Comparison of ENCODE assay signal across 9 mouse cellular contexts in genomic region chr9:106406443-106407078, GRCm38 (mm10). TPM values are rescaled to one million over a fixed set of nuclear protein-coding genes. Genes with fewer than 3 reads are reported as not detected.
DNase-seq lines count a peak whose midpoint lies in the region; ATAC-seq and TF ChIP-seq lines count a peak whose summit lies in the region.
"Had no signal": no experiment of that assay in that cellular context is flagged by ENCODE, and none has a peak within 500 bp of the region (broad histone marks: within the 10 kb centered on the region; RNA-seq: fewer than 3 reads in every experiment).

No protein-coding gene starts in this region.

- 58% methylated on average over 8 of the region's 8 CpGs for WGBS in cerebellum, adult 2 months

- intact Hi-C loops in heart, postnatal 14 days (cut with DNase I), result loop anchor here (1.0 kb wide), 1 partner anchor 12 kb away; no protein-coding TSS in a partner anchor

- peak; percentile 28 for ATAC-seq in granulocyte monocyte progenitor cell, adult 5-6 weeks (replicated peaks; ENCODE audit: poor library complexity, severe bottlenecking)

- H3K27ac ChIP-seq in cerebellum, adult 2 months (ENCODE audit: insufficient read depth, low read length), result no peak overlapping the region

- H3K27me3 ChIP-seq in cerebellum, adult 2 months (ENCODE audit: control insufficient read depth, insufficient read depth, low read length), result no peaks in the 10 kb centered on the region

- no peak overlapping the region for H3K4me3 ChIP-seq in cerebellum, adult 2 months (replicated peaks; ENCODE audit: insufficient read depth, low read depth, low read length)

- peak; percentile 60 to 64 for DNase-seq in left cerebral cortex, adult 18-20 months (ENCODE audit: low spot score in 2 of 2)
- no peak for DNase-seq in left cerebral cortex, adult 11 months (ENCODE audit: low spot score)
- peak; percentile 58 to 63 for DNase-seq in heart, postnatal 14 days
- DNase-seq in lung, postnatal 25 days (ENCODE audit: low spot score), result peak; percentile 55
- DNase-seq in neural tube, embryonic 10.5 days (ENCODE audit: extremely low spot score, low spot score), result no peak
- DNase-seq in cerebellum, adult 2 months, result no peak
- DNase-seq in layer of hippocampus, adult 8-10 months (ENCODE audit: low spot score in 2 of 2), result no peak
- DNase-seq: thymus, adult 18-20 months had no signal

- no peak for TF ChIP-seq POLR2A in cerebellum, adult 2 months (IDR thresholded peaks at IDR 0.05; ENCODE audit: borderline replicate concordance, insufficient read depth, low read length)

- H3K4me1 ChIP-seq in cerebellum, adult 2 months (ENCODE audit: control insufficient read depth, insufficient read depth, low read length), result peaks cover 12% of the 10 kb centered on the region

- no peak for TF ChIP-seq CTCF in cerebellum, adult 2 months (IDR thresholded peaks at IDR 0.05; ENCODE audit: borderline replicate concordance, insufficient read depth, low read depth, low read length)

RNA-seq across cellular contexts. Expression of gene Rpl29, which starts 22.7 kb away (rescaled TPM):
- 100 to 1,000 TPM; 275 to 295 TPM for total RNA-seq in left cerebral cortex, adult 18-20 months (2021)
- total RNA-seq in granulocyte monocyte progenitor cell, adult 5-6 weeks (2014; fragmentation: Nextera tagmentation), result 2,290 and 2,982 TPM in 2 replicates
- total RNA-seq in granulocyte monocyte progenitor cell, adult 5-6 weeks (2017), result 1,520 and 1,547 TPM in 2 replicates
- 100 to 1,000 TPM; 307 to 348 TPM for total RNA-seq in heart, postnatal 14 days (2021)
- 435 and 475 TPM in 2 replicates for polyA plus RNA-seq in cerebellum, adult 2 months (2012; rRNA removed)
- 100 to 1,000 TPM; 250 to 295 (median 266) TPM for total RNA-seq in layer of hippocampus, adult 8-10 months (2022)

RNA-seq across cellular contexts. Expression of gene Acy1, which starts 31.6 kb away (rescaled TPM):
- 10 to 100 TPM; 15.6 to 19.4 TPM for total RNA-seq in left cerebral cortex, adult 18-20 months (2021)
- total RNA-seq in granulocyte monocyte progenitor cell, adult 5-6 weeks (2014; fragmentation: Nextera tagmentation), result 35.0 and 41.7 TPM in 2 replicates
- total RNA-seq in granulocyte monocyte progenitor cell, adult 5-6 weeks (2017), result 34.2 and 54.3 TPM in 2 replicates
- 10 to 100 TPM; 16.2 to 18.9 TPM for total RNA-seq in heart, postnatal 14 days (2021)
- polyA plus RNA-seq in cerebellum, adult 2 months (2012; rRNA removed), result 16.2 and 16.4 TPM in 2 replicates
- 10 to 100 TPM; 14.0 to 21.3 (median 15.0) TPM for total RNA-seq in layer of hippocampus, adult 8-10 months (2022)

RNA-seq across cellular contexts. Expression of gene Dusp7, which starts 38.1 kb away (rescaled TPM):
- 100 to 1,000 TPM; 106 to 111 TPM for total RNA-seq in left cerebral cortex, adult 18-20 months (2021)
- 44.7 and 46.2 TPM in 2 replicates for total RNA-seq in granulocyte monocyte progenitor cell, adult 5-6 weeks (2014; fragmentation: Nextera tagmentation)
- 13.0 and 14.0 TPM in 2 replicates for total RNA-seq in granulocyte monocyte progenitor cell, adult 5-6 weeks (2017)
- 10 to 100 TPM; 53.2 to 53.9 TPM for total RNA-seq in heart, postnatal 14 days (2021)
- 46.4 and 49.6 TPM in 2 replicates for polyA plus RNA-seq in cerebellum, adult 2 months (2012; rRNA removed)
- 10 to 100 TPM; 78.0 to 84.8 (median 80.5) TPM for total RNA-seq in layer of hippocampus, adult 8-10 months (2022)

RNA-seq across cellular contexts. Expression of gene Abhd14b, which starts 40.7 kb away (rescaled TPM):
- 10 to 100 TPM; 12.5 to 12.7 TPM for total RNA-seq in left cerebral cortex, adult 18-20 months (2021)
- 17.5 and 26.1 TPM in 2 replicates for total RNA-seq in granulocyte monocyte progenitor cell, adult 5-6 weeks (2014; fragmentation: Nextera tagmentation)
- total RNA-seq in granulocyte monocyte progenitor cell, adult 5-6 weeks (2017), result 5.7 and 7.2 TPM in 2 replicates
- total RNA-seq in heart, postnatal 14 days (2021), result 1 to 10 TPM; 6.8 to 8.9 TPM
- 59.7 and 68.5 TPM in 2 replicates for polyA plus RNA-seq in cerebellum, adult 2 months (2012; rRNA removed)
- total RNA-seq in layer of hippocampus, adult 8-10 months (2022), result 10 to 100 TPM; 14.7 to 17.7 (median 17.0) TPM

RNA-seq across cellular contexts. Expression of gene Abhd14a, which starts 40.9 kb away (rescaled TPM):
- total RNA-seq in left cerebral cortex, adult 18-20 months (2021), result 10 to 100 TPM; 35.3 to 36.5 TPM
- total RNA-seq in granulocyte monocyte progenitor cell, adult 5-6 weeks (2014; fragmentation: Nextera tagmentation), result 50.3 and 57.3 TPM in 2 replicates
- total RNA-seq in granulocyte monocyte progenitor cell, adult 5-6 weeks (2017), result 26.0 and 27.0 TPM in 2 replicates
- 10 to 100 TPM; 21.9 to 22.0 TPM for total RNA-seq in heart, postnatal 14 days (2021)
- polyA plus RNA-seq in cerebellum, adult 2 months (2012; rRNA removed), result 49.7 and 51.5 TPM in 2 replicates
- 10 to 100 TPM; 35.6 to 44.4 (median 40.2) TPM for total RNA-seq in layer of hippocampus, adult 8-10 months (2022)

Comparison
In these comparisons a context has a peak if more than half of its experiments do, and no peak if none do; other contexts are left out.
1. DNase-seq: peak in left cerebral cortex, adult 18-20 months (2 of 2), heart, postnatal 14 days (2 of 2) and lung, postnatal 25 days (single experiment); none in left cerebral cortex, adult 11 months (single experiment), neural tube, embryonic 10.5 days (single experiment), cerebellum, adult 2 months (0 of 2) and layer of hippocampus, adult 8-10 months (0 of 2).
2. RNA of gene Rpl29, which starts 22.7 kb away (total RNA-seq): 1,520 to 2,982 TPM in granulocyte monocyte progenitor cell, adult 5-6 weeks; 307 to 348 TPM in heart, postnatal 14 days, 275 to 295 TPM in left cerebral cortex, adult 18-20 months and 250 to 295 TPM in layer of hippocampus, adult 8-10 months; every median in the first group is over 4 times any median in the second.